Mouse (Mus musculus): ENCODE results near the gene Proser2.

Proser2 gene

DNA sequence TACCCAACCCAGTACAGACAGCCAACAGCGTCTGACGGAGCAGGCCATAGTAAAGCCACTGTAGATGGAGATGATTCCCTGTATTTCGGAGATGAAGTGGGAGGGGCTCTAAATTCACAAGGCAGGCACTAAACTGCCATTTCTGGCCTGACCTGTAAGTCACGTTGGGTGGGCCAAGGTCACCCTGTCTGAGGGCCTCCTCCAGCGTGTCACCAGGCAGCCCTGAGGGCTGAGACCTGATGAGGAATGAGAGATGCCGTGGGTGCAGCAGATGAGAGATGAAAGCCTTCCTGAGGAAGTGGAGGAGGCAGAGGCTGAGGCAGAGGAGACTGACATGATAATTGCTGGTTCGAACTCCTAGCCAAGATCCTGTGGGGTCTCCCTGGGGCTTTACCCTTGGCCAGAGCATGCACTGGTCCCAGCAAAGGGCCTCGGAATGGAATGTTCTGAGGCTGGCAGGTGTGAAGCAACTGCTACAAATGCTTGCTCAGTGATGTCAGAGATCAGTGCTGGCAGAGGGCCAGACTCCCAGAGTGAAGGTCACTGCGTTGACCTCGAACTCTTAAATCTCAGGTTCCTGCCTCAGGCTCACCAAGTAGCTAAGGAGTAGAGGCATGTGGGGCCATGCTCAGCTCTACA lies 55.0 kb downstream of the Proser2 start:
- in situ Hi-C loops (cut with MseI, MboI) = no loop called here

DNA sequence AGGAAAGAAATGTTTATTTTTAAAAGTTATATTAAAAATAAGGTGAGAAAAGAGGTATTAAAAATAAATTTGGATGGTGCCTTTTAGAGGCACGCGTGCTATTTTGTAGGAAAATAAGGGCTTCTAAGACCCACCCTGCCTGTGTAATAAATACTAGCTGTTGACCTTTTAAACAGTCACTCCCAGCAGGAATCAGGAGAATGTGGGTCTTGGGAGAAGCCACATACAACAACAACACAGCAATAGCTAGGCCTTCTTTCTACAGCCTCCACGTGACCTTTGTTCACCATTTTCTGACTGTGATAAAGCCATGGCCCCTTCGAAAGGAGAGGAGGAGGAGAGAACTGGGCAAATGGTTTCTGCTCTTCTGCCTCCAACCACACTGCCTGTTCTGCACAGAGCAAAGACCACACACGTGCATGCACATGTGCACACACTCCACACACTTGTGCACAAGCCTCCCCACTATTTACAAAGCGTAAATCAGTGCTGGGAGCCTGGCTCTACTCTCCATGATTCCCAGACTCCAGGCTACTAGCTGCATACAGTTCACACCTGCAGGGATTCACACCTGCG lies 57.2 kb downstream of the Proser2 start:
- in situ Hi-C loops (cut with MseI, MboI) = no loop called here

- in situ Hi-C loops (cut with MseI, MboI) = no loop called here
Observed at GRCm38 (mm10) chr2:6071598-6072440, 58.2 kb downstream of the Proser2 start.

GRCm38 (mm10) chr2:6070925-6071324 lies 59.1 kb downstream of the Proser2 start:
- in situ Hi-C loops (cut with MseI, MboI) = no loop called here

DNA sequence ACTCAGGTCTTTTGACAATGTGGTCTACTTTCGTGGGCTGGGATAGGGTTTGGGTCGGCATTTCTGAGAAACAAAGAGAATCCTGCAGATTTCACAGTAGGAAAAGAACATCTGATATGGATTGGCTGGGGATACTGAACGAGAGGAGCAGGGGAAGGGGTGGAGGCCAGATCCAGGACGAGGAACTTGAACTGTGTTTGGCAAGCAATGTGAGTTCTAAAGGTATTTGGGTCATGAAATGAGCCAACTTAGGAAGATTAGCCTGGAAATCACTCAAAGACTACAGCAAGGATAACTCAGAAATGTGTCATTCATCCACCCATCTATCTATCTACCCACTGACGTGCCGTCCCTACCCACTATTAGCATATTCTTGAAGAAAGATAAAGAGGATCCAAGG lies 62.7 kb downstream of the Proser2 start:
- in situ Hi-C loops (cut with MseI, MboI) = no loop called here

DNA sequence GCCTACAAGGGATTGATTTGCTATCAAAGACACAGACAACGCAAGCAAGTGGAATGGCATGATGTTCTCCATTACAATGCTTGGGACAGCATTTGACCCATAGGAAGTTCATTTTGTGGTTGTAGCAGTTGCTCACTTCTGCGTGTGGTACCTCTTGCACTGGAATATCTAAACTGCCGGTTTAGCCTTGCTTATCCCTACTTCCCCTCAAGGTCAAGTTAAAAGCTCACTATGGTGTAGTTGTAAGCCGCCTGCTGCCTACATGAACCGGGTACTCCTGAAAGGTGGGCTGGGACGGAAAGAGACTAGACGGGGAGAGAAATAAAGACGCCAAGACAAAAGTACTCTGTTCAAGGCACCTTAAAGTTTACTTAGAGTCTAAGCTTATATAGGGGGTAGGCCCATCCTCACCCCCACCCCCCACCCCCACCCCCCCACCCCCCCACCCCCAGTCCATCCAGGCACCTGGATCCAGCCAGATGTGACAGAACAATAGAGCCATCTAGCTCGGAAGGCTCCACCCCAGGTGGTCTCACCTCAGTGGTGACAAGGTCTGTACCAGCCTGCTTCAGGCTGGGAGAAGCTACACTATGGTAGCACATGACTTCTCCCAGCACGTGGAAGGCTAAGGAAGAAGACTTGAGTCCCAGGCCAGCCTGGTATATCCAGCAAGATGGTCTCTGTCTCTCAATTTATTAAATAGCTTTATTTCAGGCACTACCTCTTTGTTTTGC lies 69.8 kb downstream of the Proser2 start:
- in situ Hi-C loops (cut with MseI, MboI) = no loop called here

- in situ Hi-C loops (cut with MseI, MboI) = no loop called here
Observed at GRCm38 (mm10) chr2:6059291-6059690, 70.7 kb downstream of the Proser2 start.

DNA sequence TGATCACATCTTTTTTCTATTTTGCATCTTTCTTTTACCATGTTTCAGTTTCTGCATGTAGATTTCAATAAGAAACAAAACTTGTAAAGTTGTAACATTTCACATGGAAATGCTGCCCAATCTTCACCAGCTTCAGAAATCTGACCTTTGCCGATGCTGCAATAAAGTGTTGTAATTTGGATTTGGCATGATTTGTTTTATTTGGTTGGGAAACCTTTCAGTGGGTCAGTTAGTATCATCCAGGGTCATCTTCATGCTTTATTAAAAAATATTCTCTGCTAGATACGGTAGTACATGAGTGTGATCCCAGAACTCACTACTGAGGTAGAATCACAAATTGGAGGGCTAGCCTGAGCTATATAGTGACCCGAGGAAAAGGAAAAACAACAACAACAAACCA lies 73.5 kb downstream of the Proser2 start:
- in situ Hi-C loops (cut with MseI, MboI) = no loop called here

DNA sequence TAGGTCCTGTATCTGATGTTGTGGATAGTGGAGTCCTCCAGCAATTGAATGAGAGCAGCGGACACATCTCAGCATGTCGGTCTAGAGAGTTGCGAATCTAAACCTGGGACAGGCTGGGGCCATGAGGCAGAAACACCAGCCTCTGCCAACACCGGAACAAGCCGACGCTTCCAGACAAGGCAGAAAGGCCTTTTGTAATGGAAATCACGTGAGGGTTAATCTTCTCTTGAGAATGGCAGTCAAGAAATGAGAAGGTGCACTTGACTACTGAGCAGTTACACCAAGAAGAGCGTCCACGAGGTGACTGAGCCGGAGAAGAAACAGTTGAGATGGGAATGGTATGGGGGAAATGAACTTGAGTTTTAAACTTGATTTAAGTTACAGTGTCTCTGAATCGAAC lies 74.5 kb downstream of the Proser2 start:
- in situ Hi-C loops (cut with MseI, MboI) = no loop called here

GRCm38 (mm10) chr2:6049018-6049417 lies 81.0 kb downstream of the Proser2 start:
- in situ Hi-C loops (cut with MseI, MboI) = no loop called here

GRCm38 (mm10) chr2:6048570-6048969 lies 81.4 kb downstream of the Proser2 start:
- in situ Hi-C loops (cut with MseI, MboI) = no loop called here

Data from mouse trophoblast stem cell (cell line).